Comparison of ENCODE assay signal across 12 mouse cellular contexts in the genomic region with DNA sequence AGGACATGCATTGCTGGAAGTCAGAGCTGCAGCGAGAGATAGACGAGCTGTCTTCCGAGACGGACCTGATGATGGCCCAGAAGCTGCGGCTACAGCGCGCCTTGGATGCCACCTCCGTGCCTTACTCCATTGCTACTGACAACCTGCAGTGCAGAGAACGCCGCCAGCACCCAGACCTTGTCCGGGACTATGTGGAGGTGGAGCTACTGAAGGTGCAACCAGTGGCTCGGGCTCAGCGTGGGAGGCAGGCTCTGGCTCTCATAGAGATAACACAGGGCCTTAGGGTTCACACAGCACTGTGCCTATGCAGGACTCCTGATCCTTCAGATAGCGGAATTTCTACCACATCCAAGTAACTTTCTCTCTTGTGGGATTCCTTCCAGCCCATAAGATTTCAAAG. TPM values are rescaled to one million over a fixed set of nuclear protein-coding genes. Genes with fewer than 3 reads are reported as not detected.
DNase-seq lines count a peak whose midpoint lies in the region; ATAC-seq and TF ChIP-seq lines count a peak whose summit lies in the region.
"Had no signal": no experiment of that assay in that cellular context is flagged by ENCODE, and none has a peak within 500 bp of the region (broad histone marks: within the 10 kb centered on the region; RNA-seq: fewer than 3 reads in every experiment).

No protein-coding gene starts in this region.

- H3K27ac ChIP-seq in heart, embryonic 13.5 days (replicated peaks): no peak overlapping the region
- H3K27ac ChIP-seq in midbrain, embryonic 16.5 days (ENCODE audit: low read length): no peak overlapping the region
- H3K27ac ChIP-seq in midbrain, embryonic 10.5 days (replicated peaks): no peak overlapping the region
- no peak overlapping the region for H3K27ac ChIP-seq in cortical plate, adult 2 months (ENCODE audit: insufficient read depth, low read length)
- peak overlapping the region; percentile 50 for H3K27ac ChIP-seq in liver, postnatal 0 days (ENCODE audit: low read depth)
- no peak overlapping the region for H3K27ac ChIP-seq in forebrain, embryonic 10.5 days
- H3K27ac ChIP-seq: limb, embryonic 10.5 days had no signal

- no peak for ATAC-seq in heart, embryonic 13.5 days (ENCODE audit: extremely low read depth, insufficient number of reproducible peaks, low FRiP score, low TSS enrichment)
- ATAC-seq in midbrain, embryonic 16.5 days: no peak
- peak; percentile 63 for ATAC-seq in liver, postnatal 0 days

- TF ChIP-seq CTCF in cortical plate, adult 2 months (IDR thresholded peaks at IDR 0.05; ENCODE audit: extremely low read depth, insufficient read depth, low read length): no peak
- TF ChIP-seq CTCF in liver, postnatal 0 days (IDR thresholded peaks at IDR 0.05; ENCODE audit: low read depth): no peak

- no peak for TF ChIP-seq POLR2A in cortical plate, adult 2 months (IDR thresholded peaks at IDR 0.05; ENCODE audit: extremely low read depth, insufficient read depth, low read length)

- peaks cover 53% of the 10 kb centered on the region for H3K27me3 ChIP-seq in heart, embryonic 13.5 days (replicated peaks)
- peaks cover 10% of the 10 kb centered on the region for H3K27me3 ChIP-seq in midbrain, embryonic 16.5 days (ENCODE audit: control insufficient read depth, insufficient read depth, low read depth, low read length)
- H3K27me3 ChIP-seq in midbrain, embryonic 10.5 days (ENCODE audit: low read depth, poor library complexity, severe bottlenecking): peaks cover 61% of the 10 kb centered on the region
- H3K27me3 ChIP-seq in liver, postnatal 0 days (ENCODE audit: insufficient read depth, low read length): no peaks in the 10 kb centered on the region
- H3K27me3 ChIP-seq in forebrain, embryonic 10.5 days (ENCODE audit: poor library complexity, severe bottlenecking): peaks cover 89% of the 10 kb centered on the region

- H3K4me2 ChIP-seq in heart, embryonic 13.5 days: peak overlapping the region; percentile 61
- H3K4me2 ChIP-seq in midbrain, embryonic 16.5 days (ENCODE audit: low read length): peak overlapping the region; percentile 1; the same call in 1 of the 2 replicates
- peak overlapping the region; percentile 57 for H3K4me2 ChIP-seq in liver, postnatal 0 days (ENCODE audit: low read depth, low read length)
- H3K4me2 ChIP-seq: midbrain, embryonic 11.5 days had no signal

- peaks cover 74% of the 10 kb centered on the region for H3K4me1 ChIP-seq in heart, embryonic 13.5 days
- peaks cover 8% of the 10 kb centered on the region; the same call in 1 of the 2 replicates for H3K4me1 ChIP-seq in midbrain, embryonic 16.5 days (ENCODE audit: control insufficient read depth, insufficient read depth, low read length)
- H3K4me1 ChIP-seq in midbrain, embryonic 10.5 days: peaks cover 36% of the 10 kb centered on the region
- no peaks in the 10 kb centered on the region for H3K4me1 ChIP-seq in cortical plate, adult 2 months (ENCODE audit: control insufficient read depth, insufficient read depth, low read length)
- peaks cover 3% of the 10 kb centered on the region; the same call in 1 of the 2 replicates for H3K4me1 ChIP-seq in liver, postnatal 0 days (ENCODE audit: insufficient read depth)
- peaks cover 41% of the 10 kb centered on the region for H3K4me1 ChIP-seq in forebrain, embryonic 10.5 days

- H3K4me3 ChIP-seq in heart, embryonic 13.5 days: peak overlapping the region; percentile 24
- no peak overlapping the region for H3K4me3 ChIP-seq in midbrain, embryonic 16.5 days (ENCODE audit: low read depth, low read length)
- no peak overlapping the region for H3K4me3 ChIP-seq in midbrain, embryonic 10.5 days
- H3K4me3 ChIP-seq in cortical plate, adult 2 months (ENCODE audit: insufficient read depth, low read length): peak overlapping the region; percentile 26
- H3K4me3 ChIP-seq in liver, postnatal 0 days (ENCODE audit: low read depth, low read length): 0 out of 2 replicates have a peak overlapping the region, but pooled peaks have one; percentile 19
- no peak overlapping the region for H3K4me3 ChIP-seq in forebrain, embryonic 10.5 days
- H3K4me3 ChIP-seq: limb, embryonic 10.5 days had no signal

- WGBS in heart, embryonic 13.5 days: 24% methylated on average over 14 of the region's 14 CpGs
- WGBS in midbrain, embryonic 16.5 days: 56% methylated on average over 14 of the region's 14 CpGs
- 61% methylated on average over 14 of the region's 14 CpGs for WGBS in midbrain, embryonic 10.5 days
- WGBS in liver, postnatal 0 days (ENCODE audit: insufficient replicate concordance): 32% methylated on average over 14 of the region's 14 CpGs
- WGBS in forebrain, embryonic 10.5 days: 62% methylated on average over 14 of the region's 14 CpGs

- H3K9me3 ChIP-seq in heart, embryonic 13.5 days: no peaks in the 10 kb centered on the region
- H3K9me3 ChIP-seq in midbrain, embryonic 16.5 days (replicated peaks; ENCODE audit: control insufficient read depth, low read length, poor library complexity, severe bottlenecking): no peaks in the 10 kb centered on the region
- H3K9me3 ChIP-seq in midbrain, embryonic 10.5 days (replicated peaks): no peaks in the 10 kb centered on the region
- no peaks in the 10 kb centered on the region for H3K9me3 ChIP-seq in liver, postnatal 0 days (ENCODE audit: low read length)
- H3K9me3 ChIP-seq in forebrain, embryonic 10.5 days: no peaks in the 10 kb centered on the region
- H3K9me3 ChIP-seq: limb, embryonic 10.5 days had no signal

- H3K36me3 ChIP-seq in heart, embryonic 13.5 days: no peaks in the 10 kb centered on the region
- H3K36me3 ChIP-seq in midbrain, embryonic 16.5 days (ENCODE audit: control insufficient read depth, insufficient read depth, low read length): no peaks in the 10 kb centered on the region
- no peaks in the 10 kb centered on the region for H3K36me3 ChIP-seq in midbrain, embryonic 10.5 days
- no peaks in the 10 kb centered on the region for H3K36me3 ChIP-seq in liver, postnatal 0 days (replicated peaks; ENCODE audit: insufficient read depth, low read length)
- H3K36me3 ChIP-seq in forebrain, embryonic 10.5 days (replicated peaks): no peaks in the 10 kb centered on the region
- H3K36me3 ChIP-seq: limb, embryonic 10.5 days had no signal

- H3K9ac ChIP-seq in heart, embryonic 13.5 days: no peak overlapping the region
- H3K9ac ChIP-seq in midbrain, embryonic 16.5 days (ENCODE audit: low read depth, low read length): no peak overlapping the region
- no peak overlapping the region for H3K9ac ChIP-seq in liver, postnatal 0 days (replicated peaks)

- no peak for DNase-seq in heart, adult 11 months
- DNase-seq in midbrain, embryonic 10.5 days (ENCODE audit: low spot score): no peak
- DNase-seq in liver, postnatal 0 days: peak; percentile 59
- no peak for DNase-seq in right cerebral cortex, postnatal 14 days
- DNase-seq in forebrain, embryonic 10.5 days (ENCODE audit: extremely low spot score, low spot score): no peak

- TF ChIP-seq EP300 in liver, postnatal 0 days (IDR thresholded peaks at IDR 0.05; ENCODE audit: low read depth): no peak

RNA-seq across cellular contexts. Expression of a gene that starts 17.6 kb away (rescaled TPM):
- polyA plus RNA-seq in heart, embryonic 13.5 days (2015; fragmentation: Nextera tagmentation; extraction: Ambion mirVana): 0.23 and 0.47 TPM in 2 replicates
- 1.5 TPM in 2 replicates for polyA plus RNA-seq in midbrain, embryonic 16.5 days (2015; fragmentation: Nextera tagmentation; extraction: Ambion mirVana)
- polyA plus RNA-seq in midbrain, embryonic 10.5 days (2016; fragmentation: Nextera tagmentation; extraction: Ambion mirVana): 0.17 and 0.38 TPM in 2 replicates
- 0.85 and 1.1 TPM in 2 replicates for polyA plus RNA-seq in cortical plate, adult 2 months (2012; rRNA removed)
- polyA plus RNA-seq in liver, postnatal 0 days (2015; fragmentation: Nextera tagmentation; extraction: Ambion mirVana): 0.07 and 0.15 TPM in 2 replicates
- 0.18 TPM in 1 of 2 replicates, not detected in the other for polyA plus RNA-seq in forebrain, embryonic 10.5 days (2016; fragmentation: Nextera tagmentation; extraction: Ambion mirVana)
- polyA plus RNA-seq: C2C12; limb, embryonic 10.5 days had no signal

RNA-seq across cellular contexts. Expression of a gene that starts 25.0 kb away (rescaled TPM):
- polyA plus RNA-seq in heart, embryonic 13.5 days (2015; fragmentation: Nextera tagmentation; extraction: Ambion mirVana): 0.28 and 0.33 TPM in 2 replicates
- 0.88 and 1.4 TPM in 2 replicates for polyA plus RNA-seq in midbrain, embryonic 16.5 days (2015; fragmentation: Nextera tagmentation; extraction: Ambion mirVana)
- not detected in 2 replicates for polyA plus RNA-seq in midbrain, embryonic 10.5 days (2016; fragmentation: Nextera tagmentation; extraction: Ambion mirVana)
- 0.10 and 0.11 TPM in 2 replicates for polyA plus RNA-seq in cortical plate, adult 2 months (2012; rRNA removed)
- polyA plus RNA-seq in liver, postnatal 0 days (2015; fragmentation: Nextera tagmentation; extraction: Ambion mirVana): not detected in 2 replicates
- 0.10 TPM in 1 of 2 replicates, not detected in the other for polyA plus RNA-seq in forebrain, embryonic 10.5 days (2016; fragmentation: Nextera tagmentation; extraction: Ambion mirVana)
- polyA plus RNA-seq: C2C12; embryonic facial prominence, embryonic 14.5 days; midbrain, embryonic 11.5 days had no signal

RNA-seq across cellular contexts. Expression of a gene that starts 38.5 kb away (rescaled TPM):
- 6.5 and 8.1 TPM in 2 replicates for polyA plus RNA-seq in heart, embryonic 13.5 days (2015; fragmentation: Nextera tagmentation; extraction: Ambion mirVana)
- 10.0 and 11.5 TPM in 2 replicates for polyA plus RNA-seq in midbrain, embryonic 16.5 days (2015; fragmentation: Nextera tagmentation; extraction: Ambion mirVana)
- polyA plus RNA-seq in midbrain, embryonic 10.5 days (2016; fragmentation: Nextera tagmentation; extraction: Ambion mirVana): 2.1 and 3.6 TPM in 2 replicates
- polyA plus RNA-seq in cortical plate, adult 2 months (2012; rRNA removed): 39.6 and 49.8 TPM in 2 replicates
- polyA plus RNA-seq in liver, postnatal 0 days (2015; fragmentation: Nextera tagmentation; extraction: Ambion mirVana): 0.15 and 0.17 TPM in 2 replicates
- 1.7 and 2.2 TPM in 2 replicates for polyA plus RNA-seq in forebrain, embryonic 10.5 days (2016; fragmentation: Nextera tagmentation; extraction: Ambion mirVana)
- polyA plus RNA-seq: C2C12 had no signal

Comparison
In these comparisons a context has a peak if more than half of its experiments do, and no peak if none do; other contexts are left out.
1. H3K4me2 ChIP-seq: peak in every context shown above with its lines; median percentile 61 in heart, embryonic 13.5 days; 57 in liver, postnatal 0 days; 1 in midbrain, embryonic 16.5 days.
2. H3K4me3 ChIP-seq: peak in heart, embryonic 13.5 days (single experiment), cortical plate, adult 2 months (single experiment) and liver, postnatal 0 days (single experiment); none in midbrain, embryonic 16.5 days (single experiment), midbrain, embryonic 10.5 days (single experiment) and forebrain, embryonic 10.5 days (single experiment).